Mouse (Mus musculus) spleen, postnatal 14 days (tissue): ENCODE measurements around the gene Gab3.

ENCODE experiments used
- DNase-seq, 2 experiments: peaks; one replicate each; pipeline ENCODE4 v3.0.0; 2021 to 2022; ENCODE audit warnings: low spot score in 2 of 2

Gab3 gene

GRCm38 (mm10) chrX:75084774-75085508 is at the start of gene Gab3:
Gene Gab3 (minus strand): TSS chrX:75085458.
- DNase-seq = peak; percentile 27 to 41

DNA sequence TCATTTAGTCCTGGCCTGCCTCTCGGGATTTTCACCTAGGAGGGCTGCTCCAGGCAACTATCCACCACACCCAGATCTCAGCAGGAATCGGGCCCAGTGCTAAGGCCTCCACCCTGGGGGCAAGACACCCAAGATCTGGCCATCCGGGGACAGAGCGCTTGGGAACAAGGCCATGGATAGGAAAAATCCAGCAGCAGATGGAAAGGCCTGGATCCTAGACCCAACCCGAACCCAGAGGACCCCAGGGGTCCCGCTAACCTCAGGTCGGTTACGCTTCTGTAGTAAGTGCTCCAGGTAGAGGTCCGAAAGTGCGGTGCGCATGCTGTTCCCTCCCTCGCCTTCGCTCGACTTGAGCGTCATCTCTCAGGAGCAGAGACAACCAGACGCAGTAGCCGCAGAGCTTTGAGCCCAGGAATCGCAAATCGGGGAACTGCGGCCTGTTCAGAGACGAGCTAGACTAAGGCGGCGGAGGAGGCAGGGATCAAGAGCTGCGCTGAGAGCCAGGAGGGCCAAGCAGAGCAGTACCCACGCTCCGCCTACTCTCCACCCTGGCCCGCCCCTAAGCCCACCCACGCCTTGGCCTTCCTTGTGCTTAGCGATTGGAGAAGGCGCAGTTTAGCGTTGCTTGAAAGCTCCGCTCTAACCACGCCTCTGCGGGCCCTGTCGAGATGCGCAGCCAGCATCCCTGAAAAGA is 45.4 kb upstream of the Gab3 start, which contains the start of gene Mpp1:
Mpp1 (minus strand) TSS at position 550 of the 694 bp plus-strand sequence.
- DNase-seq = peak; percentile 62 to 67

DNA sequence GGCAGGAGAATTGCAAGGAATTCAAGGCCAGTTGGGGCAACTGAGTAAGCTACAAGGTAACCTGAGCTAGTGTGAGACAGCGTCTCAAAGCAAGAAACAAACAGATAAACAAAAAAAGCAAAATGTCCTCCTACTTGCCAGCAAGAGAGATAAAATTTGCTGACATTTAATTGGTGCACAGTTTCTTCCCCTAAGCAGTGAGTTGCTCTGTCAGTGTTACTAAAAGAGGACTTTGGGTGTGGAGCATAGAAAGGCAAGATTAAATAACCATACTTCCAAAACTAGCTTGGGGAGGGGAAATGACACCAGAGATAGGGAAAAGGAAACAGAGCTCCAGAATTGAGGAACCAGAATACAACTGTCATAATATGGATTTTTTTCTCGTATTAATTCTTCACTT is 44.2 kb upstream of the Gab3 start:
- no peak for DNase-seq

- DNase-seq = no peak
Measured at GRCm38 (mm10) chrX:75128333-75128980, 43.2 kb upstream of the Gab3 start.

GRCm38 (mm10) chrX:75126893-75127292 is 41.6 kb upstream of the Gab3 start:
- DNase-seq = no peak

GRCm38 (mm10) chrX:75125606-75126005 is 40.3 kb upstream of the Gab3 start:
- no peak for DNase-seq

- DNase-seq = no peak
Measured at GRCm38 (mm10) chrX:75115550-75115949, 30.3 kb upstream of the Gab3 start.

DNA sequence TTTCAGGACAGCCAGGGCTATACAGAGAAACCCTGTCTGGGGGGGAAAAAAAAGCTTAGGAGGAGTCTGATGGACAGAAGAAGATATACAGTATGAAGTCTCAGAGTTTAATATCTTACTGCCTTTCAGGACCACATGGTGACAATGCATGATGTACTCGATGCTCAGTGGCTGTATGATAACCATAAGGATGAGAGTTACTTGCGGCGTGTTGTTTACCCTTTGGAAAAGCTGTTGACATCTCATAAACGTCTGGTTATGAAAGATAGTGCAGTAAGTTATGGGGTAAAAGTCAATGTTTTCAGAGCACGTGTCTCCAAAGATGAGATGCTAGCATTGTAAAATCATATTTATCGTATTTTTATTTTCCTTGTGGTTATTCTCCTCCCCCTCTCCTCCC is 17.0 kb upstream of the Gab3 start:
- no peak for DNase-seq

- DNase-seq = no peak
Measured at GRCm38 (mm10) chrX:75098799-75099198, 13.5 kb upstream of the Gab3 start.

GRCm38 (mm10) chrX:75096163-75096770 is 11.0 kb upstream of the Gab3 start:
- no peak for DNase-seq

GRCm38 (mm10) chrX:75095369-75096162 is 10.3 kb upstream of the Gab3 start, which contains the start of gene Dkc1:
Gene Dkc1 (plus strand): TSS chrX:75095854.
- DNase-seq = peak; percentile 87

GRCm38 (mm10) chrX:75085654-75086053 is 396 bp upstream of the Gab3 start:
- no peak for DNase-seq

- DNase-seq = peak in 1 of 2 experiments; percentile 1
Measured at GRCm38 (mm10) chrX:75083982-75084773, 1.1 kb downstream of the Gab3 start.

GRCm38 (mm10) chrX:75082351-75082750 is 2.9 kb downstream of the Gab3 start:
- peak in 1 of 2 experiments; percentile 21 for DNase-seq

- DNase-seq = no peak
Measured at GRCm38 (mm10) chrX:75056120-75056775, 29.0 kb downstream of the Gab3 start.

- no peak for DNase-seq
Measured at GRCm38 (mm10) chrX:75046921-75047635, 38.2 kb downstream of the Gab3 start.

DNA sequence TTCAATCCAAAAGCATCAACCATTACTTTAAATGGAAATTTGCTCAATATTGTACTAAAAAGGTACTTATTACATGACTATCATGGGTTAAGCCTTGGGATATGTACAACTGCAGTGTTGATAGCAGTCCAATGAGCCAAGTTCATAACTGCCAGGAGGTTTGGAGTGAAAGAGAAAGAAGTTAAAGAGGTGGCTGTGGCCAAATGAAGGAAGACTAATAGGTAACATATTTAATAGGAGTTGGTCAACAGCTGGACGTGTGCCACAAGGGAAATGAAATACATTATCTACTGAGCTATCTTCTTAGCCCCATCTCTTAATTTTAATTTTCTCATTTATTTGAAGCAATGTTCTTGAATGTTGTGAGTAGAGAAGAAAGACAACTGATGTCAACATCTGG is 39.3 kb downstream of the Gab3 start:
- no peak for DNase-seq

DNA sequence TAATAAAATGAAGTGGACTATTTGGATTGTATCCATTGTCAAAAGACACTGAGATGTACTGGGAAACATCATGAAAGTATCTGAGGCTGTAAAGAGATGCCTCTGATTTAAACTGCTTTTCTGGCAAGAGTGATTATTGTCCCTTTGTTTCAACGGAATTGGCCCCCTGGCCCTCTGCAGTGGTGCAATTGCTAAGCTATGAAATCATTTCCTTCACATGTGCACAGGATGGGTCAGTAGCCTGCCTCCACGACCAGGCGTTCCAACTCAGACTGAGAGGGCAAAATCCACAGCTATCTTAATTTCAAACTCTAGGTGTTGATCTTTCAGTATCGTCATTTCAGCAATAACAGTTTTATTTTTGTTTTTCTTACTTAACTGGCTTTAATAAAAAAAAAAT is 40.7 kb downstream of the Gab3 start:
- DNase-seq = no peak

DNA sequence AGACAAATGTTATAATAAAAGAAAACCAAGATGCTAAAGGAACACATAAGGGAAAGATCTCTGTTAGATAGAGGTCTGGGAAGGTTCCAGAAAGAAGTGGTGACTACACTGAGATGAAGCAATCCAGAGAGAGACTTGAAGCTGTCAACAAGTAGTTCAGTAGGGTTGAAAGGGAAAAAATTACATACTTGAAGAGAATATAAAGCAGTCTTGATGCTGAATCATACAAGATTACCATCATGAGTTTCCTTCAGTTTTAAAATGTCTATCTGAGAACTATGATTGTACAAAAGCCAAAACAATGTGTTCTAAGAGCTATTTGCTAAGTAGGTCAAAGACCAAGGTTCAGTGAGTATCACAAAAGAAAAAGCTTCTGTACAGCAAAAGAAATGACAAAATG is 48.6 kb downstream of the Gab3 start:
- no peak for DNase-seq
